Mouse (Mus musculus) megakaryocyte, embryonic 14.5 days (primary cell): ENCODE measurements around the gene Hsd3b7.

Source experiments
- FLI1 ChIP-seq: IDR thresholded peaks from 2 replicates; pipeline ENCODE4 v1.6.1; 2012; ENCODE audit warnings: low read length, inconsistent platforms, mixed read lengths
- GATA1 ChIP-seq: IDR thresholded peaks from 3 replicates; pipeline ENCODE4 v1.6.1; 2012; ENCODE audit warnings: mixed read lengths, low read length, inconsistent platforms, borderline replicate concordance

GRCm38 (mm10) chr7:127799738-127800137 is 666 bp upstream of the Hsd3b7 start:
- TF ChIP-seq GATA1: no peak
- TF ChIP-seq FLI1: no peak
